Mouse (Mus musculus) forebrain, embryonic 14.5 days (tissue): ENCODE measurements around the gene Dnase1l3. TPM values are rescaled to one million over a fixed set of nuclear protein-coding genes. Genes with fewer than 3 reads are reported as not detected.
A peak's percentile ranks its signal among the peaks of the same experiment; 100 is the strongest.

ENCODE experiments used
- ATAC-seq: fragments of 200-750 bp; cut with Nextera tagmentation; 2 replicates; pipeline ENCODE4 v1.8.0; 2017; ENCODE audit warnings: mild to moderate bottlenecking, moderate library complexity
- DNase-seq: peaks from one replicate; pipeline ENCODE4 v3.0.0-alpha.2; 2015; ENCODE audit warnings: low spot score
- H3K27ac ChIP-seq: fragments of 300-500 bp; sonication (generic); 2 replicates; pipeline ENCODE4 v1.5.1; 2014; ENCODE audit warnings: low read depth, mild to moderate bottlenecking, control low read depth, low read length, moderate library complexity
- H3K27me3 ChIP-seq: fragments of 300-500 bp; sonication (generic); replicated peaks from 2 replicates; pipeline ENCODE4 v1.6.1; 2014; ENCODE audit warnings: low read length, control low read depth, mixed read lengths; ENCODE audit not compliant: control insufficient read depth, insufficient read depth
- H3K36me3 ChIP-seq: fragments of 300-500 bp; sonication (generic); 2 replicates; pipeline ENCODE4 v1.6.1; 2014; ENCODE audit warnings: low read length, control low read depth; ENCODE audit not compliant: control insufficient read depth, insufficient read depth
- H3K4me1 ChIP-seq: fragments of 300-500 bp; sonication (generic); 2 replicates; pipeline ENCODE4 v1.6.1; 2014; ENCODE audit warnings: antibody characterized with exemption, low read length, control low read depth; ENCODE audit not compliant: control insufficient read depth, insufficient read depth
- H3K4me2 ChIP-seq: fragments of 300-500 bp; sonication (generic); 2 replicates; pipeline ENCODE4 v1.6.1; 2014; ENCODE audit warnings: mild to moderate bottlenecking, control low read depth, low read length
- H3K4me3 ChIP-seq: fragments of 300-500 bp; sonication (generic); 2 replicates; pipeline ENCODE4 v1.5.1; 2014; ENCODE audit warnings: low read depth, low read length, control low read depth
- H3K9ac ChIP-seq: fragments of 300-500 bp; sonication (generic); 2 replicates; pipeline ENCODE4 v1.6.1; 2014; ENCODE audit warnings: mild to moderate bottlenecking, low read length, control low read depth, moderate library complexity
- H3K9me3 ChIP-seq: fragments of 300-500 bp; sonication (generic); replicated peaks from 2 replicates; pipeline ENCODE4 v1.6.1; 2016; ENCODE audit warnings: low read length, control low read depth, mixed read lengths; ENCODE audit not compliant: control insufficient read depth
- WGBS: fragments of 180-500 bp; shearing (Covaris S2); extraction: QIAGEN DNeasy Blood & Tissue Kit; methylation state at CpG from one replicate; pipeline ENCODE4 v1.1.7; 2014; 5-methylcytosine and 5-hydroxymethylcytosine counted together
- polyA plus RNA-seq: library from polyadenylated mRNA; unstranded; fragments of >200 nt; fragmentation: Nextera tagmentation; extraction: Ambion mirVana; gene quantifications from 2 replicates; pipeline ENCODE4 v1.2.1, GENCODE M21; 2014

Dnase1l3 gene
- polyA plus RNA-seq, 1 experiment from 2014 or later = 0.05 TPM

GRCm38 (mm10) chr14:8003727-8004670 lies 9.6 kb upstream of the Dnase1l3 start:
- H3K36me3 ChIP-seq = no peaks in the 10 kb centered on the region
- H3K4me3 ChIP-seq = peak overlapping the region; percentile 62
- ATAC-seq = no peak
- peaks cover 8% of the 10 kb centered on the region for H3K27me3 ChIP-seq
- H3K9me3 ChIP-seq = no peaks in the 10 kb centered on the region
- H3K4me2 ChIP-seq = peak overlapping the region; percentile 68
- no peak for DNase-seq
- H3K27ac ChIP-seq = 0 out of 2 replicates have a peak overlapping the region, but pooled peaks have one; percentile 56
- H3K9ac ChIP-seq = peak overlapping the region; percentile 72
- H3K4me1 ChIP-seq = peaks cover 9% of the 10 kb centered on the region; the same call in 1 of the 2 replicates
- 41% methylated on average over 18 of the region's 18 CpGs for WGBS

GRCm38 (mm10) chr14:8003093-8003670 lies 8.8 kb upstream of the Dnase1l3 start:
- H3K4me3 ChIP-seq = peak overlapping the region; percentile 62
- H3K36me3 ChIP-seq = no peaks in the 10 kb centered on the region
- H3K9me3 ChIP-seq = no peaks in the 10 kb centered on the region
- H3K9ac ChIP-seq = peak overlapping the region; percentile 72
- under 1% methylated on average over 23 of the region's 23 CpGs for WGBS
- H3K4me1 ChIP-seq = peaks cover 9% of the 10 kb centered on the region; the same call in 1 of the 2 replicates
- H3K4me2 ChIP-seq = peak overlapping the region; percentile 68
- H3K27me3 ChIP-seq = peaks cover 8% of the 10 kb centered on the region
- DNase-seq = peak; percentile 82
- peak; percentile 75 for ATAC-seq
- H3K27ac ChIP-seq = peak overlapping the region; percentile 56; the same call in 1 of the 2 replicates

GRCm38 (mm10) chr14:8002432-8003092 lies 8.2 kb upstream of the Dnase1l3 start, which contains the start of gene Abhd6:
Gene Abhd6, plus strand, starts transcription at chr14:8002902.
- H3K27ac ChIP-seq = peak within 1 kb of the TSS; percentile 56; the same call in 1 of the 2 replicates
- H3K9me3 ChIP-seq = no peaks in the 10 kb centered on the region
- no peaks in the 10 kb centered on the region for H3K36me3 ChIP-seq
- ATAC-seq = peak; percentile 88
- H3K9ac ChIP-seq = peak within 1 kb of the TSS; percentile 72
- 1% methylated on average over 38 of the region's 38 CpGs for WGBS
- peak within 1 kb of the TSS; percentile 62 for H3K4me3 ChIP-seq
- DNase-seq = peak; percentile 91
- H3K27me3 ChIP-seq = peaks cover 8% of the 10 kb centered on the region
- H3K4me1 ChIP-seq = peaks cover 9% of the 10 kb centered on the region; the same call in 1 of the 2 replicates
- H3K4me2 ChIP-seq = peak within 1 kb of the TSS; percentile 68

GRCm38 (mm10) chr14:8000831-8001685 lies 6.7 kb upstream of the Dnase1l3 start:
- peaks cover 9% of the 10 kb centered on the region; the same call in 1 of the 2 replicates for H3K4me1 ChIP-seq
- 33% methylated on average over 17 of the region's 17 CpGs for WGBS
- no peaks in the 10 kb centered on the region for H3K9me3 ChIP-seq
- H3K36me3 ChIP-seq = no peaks in the 10 kb centered on the region
- ATAC-seq (no peak), DNase-seq (no peak)
- peaks cover 8% of the 10 kb centered on the region for H3K27me3 ChIP-seq
- no peak overlapping the region for H3K4me3 ChIP-seq
- no peak overlapping the region for H3K4me2 ChIP-seq
- H3K9ac ChIP-seq = no peak overlapping the region
- H3K27ac ChIP-seq = no peak overlapping the region

GRCm38 (mm10) chr14:8000247-8000646 lies 5.9 kb upstream of the Dnase1l3 start:
- no peaks in the 10 kb centered on the region for H3K9me3 ChIP-seq
- peaks cover 9% of the 10 kb centered on the region; the same call in 1 of the 2 replicates for H3K4me1 ChIP-seq
- ATAC-seq = no peak
- no peak overlapping the region for H3K4me3 ChIP-seq
- peaks cover 8% of the 10 kb centered on the region for H3K27me3 ChIP-seq
- no peaks in the 10 kb centered on the region for H3K36me3 ChIP-seq
- WGBS = 91% methylated on average over 5 of the region's 5 CpGs
- no peak overlapping the region for H3K27ac ChIP-seq
- no peak overlapping the region for H3K4me2 ChIP-seq
- no peak for DNase-seq
- no peak overlapping the region for H3K9ac ChIP-seq

- no peak for DNase-seq
- Histone ChIP-seq H3K9me3 (no peaks in the 10 kb centered on the region), H3K27ac (no peak overlapping the region), H3K9ac (no peak overlapping the region), H3K27me3 (peaks cover 8% of the 10 kb centered on the region), H3K4me2 (no peak overlapping the region), H3K36me3 (no peaks in the 10 kb centered on the region), H3K4me3 (no peak overlapping the region), H3K4me1 (peaks cover 9% of the 10 kb centered on the region; the same call in 1 of the 2 replicates)
- no peak for ATAC-seq
- 84% methylated on average over 5 of the region's 5 CpGs for WGBS
Observed at GRCm38 (mm10) chr14:7999435-7999834, 5.1 kb upstream of the Dnase1l3 start.

- Histone ChIP-seq H3K4me1 (peaks cover 7% of the 10 kb centered on the region; the same call in 1 of the 2 replicates), H3K9me3 (no peaks in the 10 kb centered on the region), H3K4me2 (no peak overlapping the region), H3K27ac (no peak overlapping the region), H3K4me3 (no peak overlapping the region), H3K36me3 (no peaks in the 10 kb centered on the region), H3K9ac (no peak overlapping the region), H3K27me3 (peaks cover 8% of the 10 kb centered on the region)
- no peak for ATAC-seq
- no peak for DNase-seq
- 84% methylated on average over 3 of the region's 3 CpGs for WGBS
Observed at GRCm38 (mm10) chr14:7999030-7999429, 4.7 kb upstream of the Dnase1l3 start.

- H3K9me3 ChIP-seq = no peaks in the 10 kb centered on the region
- under 1% methylated on average over 15 of the region's 15 CpGs for WGBS
- H3K4me1 ChIP-seq = no peaks in the 10 kb centered on the region
- no peaks in the 10 kb centered on the region for H3K36me3 ChIP-seq
- H3K27me3 ChIP-seq = peaks cover 8% of the 10 kb centered on the region
- DNase-seq (peak; percentile 91), ATAC-seq (peak; percentile 74)
- no peak overlapping the region for H3K4me3 ChIP-seq
- H3K27ac ChIP-seq = no peak overlapping the region
- H3K9ac ChIP-seq = no peak overlapping the region
- peak overlapping the region; percentile 25 for H3K4me2 ChIP-seq
Observed at GRCm38 (mm10) chr14:7997255-7997696, 2.9 kb upstream of the Dnase1l3 start.
